Mouse (Mus musculus) liver, embryonic 14.5 days (tissue): ENCODE data around the gene Rtn4r. TPM values are rescaled to one million over a fixed set of nuclear protein-coding genes. Genes with fewer than 3 reads are reported as not detected.

Source experiments
- ATAC-seq: fragments of 200-750 bp; cut with Nextera tagmentation; 2 replicates; pipeline ENCODE4 v1.8.0; 2017; ENCODE audit warnings: moderate number of reproducible peaks, mild to moderate bottlenecking, moderate library complexity; ENCODE audit not compliant: insufficient read depth
- DNase-seq, 3 experiments: peaks; one replicate each; pipeline ENCODE4 v3.0.0-alpha.2; 2012 to 2013; ENCODE audit warnings: low read depth in 3 of 3, low spot score in 3 of 3
- H3K27ac ChIP-seq: fragments of 300-500 bp; sonication (generic); 2 replicates; pipeline ENCODE4 v1.5.1; 2014; ENCODE audit warnings: moderate library complexity, mild to moderate bottlenecking, control low read depth, inconsistent platforms
- H3K27me3 ChIP-seq: fragments of 300-500 bp; sonication (generic); 2 replicates; pipeline ENCODE4 v1.6.1; 2014; ENCODE audit warnings: mild to moderate bottlenecking, low read length, moderate library complexity; ENCODE audit not compliant: control insufficient read depth, insufficient read depth
- H3K36me3 ChIP-seq: fragments of 300-500 bp; sonication (generic); replicated peaks from 2 replicates; pipeline ENCODE4 v1.6.1; 2014; ENCODE audit warnings: low read depth; ENCODE audit not compliant: control insufficient read depth, insufficient read depth
- H3K4me1 ChIP-seq, 2 experiments: fragments of 200-500 bp in 1 of 2; fragments of 300-500 bp in 1 of 2; sonication (generic) in 1 of 2; replicated peaks; 2 replicates each; pipeline ENCODE4 v1.6.1; 2012 to 2014; ENCODE audit warnings: antibody characterized with exemption in 1 of 2, inconsistent platforms in 1 of 2, low read length in 1 of 2; ENCODE audit not compliant: control insufficient read depth in 2 of 2, insufficient read depth in 2 of 2
- H3K4me2 ChIP-seq: fragments of 300-500 bp; sonication (generic); 2 replicates; pipeline ENCODE4 v1.6.1; 2014; ENCODE audit warnings: low read depth, mild to moderate bottlenecking, control low read depth, moderate library complexity
- H3K4me3 ChIP-seq, 2 experiments: fragments of 200-500 bp in 1 of 2; fragments of 300-500 bp in 1 of 2; sonication (generic) in 1 of 2; 2 replicates each; pipeline ENCODE4 v1.5.1; 2012 to 2014; ENCODE audit warnings: low read depth in 2 of 2, low read length in 2 of 2, mild to moderate bottlenecking in 2 of 2, control low read depth in 1 of 2, inconsistent platforms in 1 of 2, moderate library complexity in 1 of 2; ENCODE audit not compliant: insufficient read depth in 1 of 2
- H3K9ac ChIP-seq: fragments of 300-500 bp; sonication (generic); replicated peaks from 2 replicates; pipeline ENCODE4 v1.6.1; 2014; ENCODE audit warnings: mild to moderate bottlenecking, control low read depth, moderate library complexity
- H3K9me3 ChIP-seq: fragments of 300-500 bp; sonication (generic); 2 replicates; pipeline ENCODE4 v1.6.1; 2016; ENCODE audit warnings: low read length, mixed read lengths; ENCODE audit not compliant: control insufficient read depth
- CTCF ChIP-seq: IDR thresholded peaks from 2 replicates; pipeline ENCODE4 v1.5.1; 2016; ENCODE audit warnings: antibody characterized with exemption, low read depth, control low read depth
- EP300 ChIP-seq: IDR thresholded peaks from 2 replicates; pipeline ENCODE4 v1.6.1; 2016; ENCODE audit warnings: antibody characterized with exemption, low read depth
- WGBS: fragments of 180-500 bp; shearing (Covaris S2); extraction: QIAGEN DNeasy Blood & Tissue Kit; methylation state at CpG from one replicate; pipeline ENCODE4 v1.1.7; 2014; ENCODE audit not compliant: insufficient replicate concordance; 5-methylcytosine and 5-hydroxymethylcytosine counted together
- polyA plus RNA-seq, 2 experiments: library from polyadenylated mRNA; depleted of rRNA in 1 of 2; stranded (reverse) in 1 of 2; unstranded in 1 of 2; fragments of >200 nt; fragmentation: Nextera tagmentation in 1 of 2; extraction: Ambion mirVana in 1 of 2; gene quantifications; 2 replicates each; pipeline versions ENCODE4 v1.2.1 to v1.2.3; 2012 to 2014

Rtn4r gene
- polyA plus RNA-seq, 2 experiments, result 0.46 to 0.52 TPM

- Histone ChIP-seq H3K4me3 (no peak overlapping the region), H3K4me1 (no peaks in the 10 kb centered on the region), H3K36me3 (no peaks in the 10 kb centered on the region), H3K27ac (no peak overlapping the region), H3K9ac (no peak overlapping the region), H3K27me3 (no peaks in the 10 kb centered on the region), H3K9me3 (no peaks in the 10 kb centered on the region), H3K4me2 (no peak overlapping the region)
- DNase-seq (no peak), ATAC-seq (no peak)
- WGBS, result 39% methylated on average over 1 of the region's 1 CpGs
- TF ChIP-seq EP300, result no peak
- TF ChIP-seq CTCF, result no peak
Measured at GRCm38 (mm10) chr16:18082291-18082690, 45.2 kb upstream of the Rtn4r start.

DNA sequence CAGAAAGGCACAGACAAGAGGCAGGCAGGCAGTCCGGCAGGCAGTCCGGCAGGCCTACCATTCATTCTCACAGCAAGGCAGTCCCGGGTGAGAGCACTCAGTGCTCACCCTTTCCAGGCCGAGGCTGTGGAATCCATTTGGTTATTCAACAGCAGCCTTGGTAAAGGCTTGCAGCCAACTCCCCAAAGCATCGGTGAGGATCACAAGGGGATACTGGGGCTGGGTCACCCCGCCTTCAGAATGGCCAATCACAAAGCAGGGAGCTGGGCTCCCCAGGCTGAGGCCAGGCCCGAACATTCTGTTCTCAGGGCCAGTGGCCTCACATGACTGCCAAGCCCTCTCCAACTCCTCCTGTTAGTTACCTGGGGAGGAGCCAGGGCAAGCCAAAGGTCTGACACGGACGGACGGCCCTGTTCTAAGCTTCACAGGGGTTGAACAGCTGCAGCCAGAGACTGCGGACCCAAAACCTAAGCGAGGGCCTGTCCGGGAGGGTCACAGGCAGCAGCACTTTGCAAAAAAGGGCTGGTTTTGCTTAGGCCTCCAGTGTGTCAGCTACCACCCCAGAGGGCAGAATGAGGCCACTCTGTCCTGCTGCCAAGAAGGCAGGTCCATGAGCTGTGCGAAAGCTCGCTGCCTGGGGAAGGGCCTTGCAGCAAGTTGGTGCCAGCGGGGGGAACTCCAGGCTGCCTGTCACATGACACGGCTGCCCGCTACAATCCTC, 44.1 kb upstream of the Rtn4r start:
- H3K27ac ChIP-seq, result no peak overlapping the region
- DNase-seq, result no peak

DNA sequence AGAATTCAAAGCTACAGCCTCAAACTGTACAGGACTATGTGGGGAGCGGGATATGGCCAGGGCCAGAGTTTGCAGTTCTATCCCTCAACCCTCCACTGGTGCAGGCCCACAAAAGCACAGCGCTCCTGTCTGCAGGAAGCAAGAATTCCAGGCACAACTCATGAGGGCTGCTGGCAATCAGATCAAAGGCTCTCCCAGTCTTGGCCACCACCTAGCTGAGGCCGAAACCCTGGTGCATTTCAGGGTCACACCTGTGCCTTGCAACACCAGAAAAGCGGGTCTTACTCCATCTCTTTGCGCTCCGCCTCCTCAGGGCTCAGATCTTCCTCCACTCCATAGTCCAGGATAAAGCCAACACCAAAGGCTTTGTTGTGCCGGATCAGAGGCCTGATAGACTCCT, 43.2 kb upstream of the Rtn4r start:
- H3K36me3 ChIP-seq, result no peaks in the 10 kb centered on the region
- H3K9me3 ChIP-seq, result no peaks in the 10 kb centered on the region
- no peaks in the 10 kb centered on the region for H3K27me3 ChIP-seq
- ATAC-seq (no peak), DNase-seq (no peak)
- H3K27ac ChIP-seq, result no peak overlapping the region
- H3K9ac ChIP-seq, result no peak overlapping the region
- peaks cover 0 to 5% of the 10 kb centered on the region in 2 experiments; a peak in 1 of 4 replicates for H3K4me1 ChIP-seq
- 77% methylated on average over 7 of the region's 7 CpGs for WGBS
- no peak for TF ChIP-seq EP300
- TF ChIP-seq CTCF, result no peak
- H3K4me3 ChIP-seq, result no peak overlapping the region
- H3K4me2 ChIP-seq, result no peak overlapping the region

More for the DNA sequence above, 44.1 kb upstream of the Rtn4r start:
- H3K27me3 ChIP-seq, result no peaks in the 10 kb centered on the region
- H3K9ac ChIP-seq, result no peak overlapping the region
- TF ChIP-seq EP300 (no peak), CTCF (no peak)
- no peaks in the 10 kb centered on the region for H3K9me3 ChIP-seq
- no peak overlapping the region for H3K4me2 ChIP-seq
- H3K4me1 ChIP-seq, result peaks cover 0 to 5% of the 10 kb centered on the region in 2 experiments; a peak in 1 of 4 replicates
- 73% methylated on average over 18 of the region's 18 CpGs for WGBS
- ATAC-seq, result no peak
- no peaks in the 10 kb centered on the region for H3K36me3 ChIP-seq
- no peak overlapping the region for H3K4me3 ChIP-seq

GRCm38 (mm10) chr16:18087101-18087500, 40.3 kb upstream of the Rtn4r start:
- Histone ChIP-seq H3K27ac (no peak overlapping the region), H3K36me3 (no peaks in the 10 kb centered on the region), H3K4me3 (no peak overlapping the region), H3K9me3 (no peaks in the 10 kb centered on the region), H3K4me2 (no peak overlapping the region), H3K4me1 (peaks cover 0 to 10% of the 10 kb centered on the region in 2 experiments; a peak in 2 of 4 replicates), H3K27me3 (no peaks in the 10 kb centered on the region), H3K9ac (no peak overlapping the region)
- no peak for DNase-seq
- TF ChIP-seq CTCF, result no peak
- no peak for TF ChIP-seq EP300
- no peak for ATAC-seq
- 67% methylated on average over 5 of the region's 5 CpGs for WGBS

DNA sequence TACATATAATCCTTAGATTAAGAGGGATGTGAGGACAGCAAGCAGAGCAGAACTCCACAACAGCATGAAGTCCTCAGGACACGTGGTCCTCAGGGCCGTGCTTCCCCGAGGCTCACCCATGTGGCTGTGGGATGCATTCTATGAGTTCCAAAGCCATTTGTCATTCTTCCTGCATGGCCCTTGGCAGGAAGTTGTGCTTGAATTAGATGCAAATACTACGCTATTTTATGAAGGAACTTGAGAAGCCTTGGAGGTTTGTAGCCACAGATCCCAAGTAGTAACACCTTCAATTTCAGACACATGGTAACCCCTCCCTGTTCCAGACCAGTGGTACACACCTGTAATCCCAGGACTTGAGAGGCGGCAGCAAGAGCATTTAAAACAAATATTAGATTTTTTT, 31.1 kb upstream of the Rtn4r start:
- Histone ChIP-seq H3K9me3 (no peaks in the 10 kb centered on the region), H3K36me3 (no peaks in the 10 kb centered on the region), H3K27ac (no peak overlapping the region), H3K9ac (no peak overlapping the region), H3K4me1 (no peaks in the 10 kb centered on the region), H3K4me3 (no peak overlapping the region), H3K4me2 (no peak overlapping the region), H3K27me3 (no peaks in the 10 kb centered on the region)
- 34% methylated on average over 5 of the region's 5 CpGs for WGBS
- no peak for DNase-seq
- TF ChIP-seq CTCF, result no peak
- TF ChIP-seq EP300, result no peak
- no peak for ATAC-seq
